Mouse (Mus musculus): Measurements from ENCODE around the gene Slc2a1. TPM values are rescaled to one million over a fixed set of nuclear protein-coding genes. Genes with fewer than 3 reads are reported as not detected.

The Slc2a1 gene
- polyA plus RNA-seq, 1 experiment from 2014 or later: 92.1 TPM

GRCm38 (mm10) chr4:119147347-119147746 lies 38.8 kb downstream of the Slc2a1 start:
- Histone ChIP-seq H3K27ac (no peak overlapping the region), H3K9me3 (ENCODE audit: control insufficient read depth, low read length) (no peaks in the 10 kb centered on the region), H3K4me3 (replicated peaks; ENCODE audit: low read length) (no peak overlapping the region), H3K36me3 (replicated peaks; ENCODE audit: control insufficient read depth, insufficient read depth) (no peaks in the 10 kb centered on the region), H3K4me1 (replicated peaks; ENCODE audit: control insufficient read depth, insufficient read depth, low read length) (no peaks in the 10 kb centered on the region), H3K27me3 (ENCODE audit: control insufficient read depth, insufficient read depth, low read length) (no peaks in the 10 kb centered on the region), H3K4me2 (replicated peaks) (no peak overlapping the region), H3K9ac (no peak overlapping the region)
- WGBS: 95% methylated on average over 5 of the region's 5 CpGs
- ATAC-seq (ENCODE audit: low FRiP score) (no peak), DNase-seq (ENCODE audit: low spot score) (no peak)

DNA sequence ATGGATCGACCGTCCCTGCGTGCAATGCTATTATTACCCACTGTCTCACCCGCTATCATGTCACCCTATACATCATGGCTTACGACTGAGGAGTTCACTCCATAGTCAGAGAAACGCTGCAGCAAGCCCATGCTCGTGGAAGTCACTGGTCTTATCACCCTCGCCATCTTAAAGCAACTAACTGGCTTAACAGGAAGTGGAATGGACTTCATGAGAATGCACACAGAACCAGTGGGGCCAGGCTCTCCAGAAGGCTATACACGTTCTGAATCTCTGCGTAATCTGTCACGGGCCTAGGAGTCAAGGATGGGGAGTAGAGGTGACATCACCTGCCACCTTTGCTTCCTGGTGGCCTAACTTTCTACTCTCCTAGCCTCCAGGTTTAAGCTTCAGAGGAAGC lies 40.2 kb downstream of the Slc2a1 start:
- Histone ChIP-seq H3K9ac (no peak overlapping the region), H3K4me2 (replicated peaks) (no peak overlapping the region), H3K9me3 (ENCODE audit: control insufficient read depth, low read length) (no peaks in the 10 kb centered on the region), H3K27ac (no peak overlapping the region), H3K27me3 (ENCODE audit: control insufficient read depth, insufficient read depth, low read length) (no peaks in the 10 kb centered on the region), H3K4me1 (replicated peaks; ENCODE audit: control insufficient read depth, insufficient read depth, low read length) (no peaks in the 10 kb centered on the region), H3K36me3 (replicated peaks; ENCODE audit: control insufficient read depth, insufficient read depth) (no peaks in the 10 kb centered on the region), H3K4me3 (replicated peaks; ENCODE audit: low read length) (no peak overlapping the region)
- WGBS: 88% methylated on average over 11 of the region's 11 CpGs
- ATAC-seq (ENCODE audit: low FRiP score) (no peak), DNase-seq (ENCODE audit: low spot score) (no peak)

- Histone ChIP-seq H3K27me3 (ENCODE audit: control insufficient read depth, insufficient read depth, low read length) (no peaks in the 10 kb centered on the region), H3K36me3 (replicated peaks; ENCODE audit: control insufficient read depth, insufficient read depth) (no peaks in the 10 kb centered on the region), H3K4me2 (replicated peaks) (no peak overlapping the region), H3K9ac (no peak overlapping the region), H3K4me3 (replicated peaks; ENCODE audit: low read length) (no peak overlapping the region), H3K27ac (no peak overlapping the region), H3K4me1 (replicated peaks; ENCODE audit: control insufficient read depth, insufficient read depth, low read length) (no peaks in the 10 kb centered on the region), H3K9me3 (ENCODE audit: control insufficient read depth, low read length) (no peaks in the 10 kb centered on the region)
- no peak for ATAC-seq (ENCODE audit: low FRiP score)
- 44% methylated on average over 2 of the region's 2 CpGs for WGBS
- no peak for DNase-seq (ENCODE audit: low spot score)
These were observed 48.7 kb downstream of the Slc2a1 start for GRCm38 (mm10) chr4:119157186-119157585.

- no peak for ATAC-seq (ENCODE audit: low FRiP score)
- no peaks in the 10 kb centered on the region for H3K27me3 ChIP-seq (ENCODE audit: control insufficient read depth, insufficient read depth, low read length)
- H3K4me3 ChIP-seq (replicated peaks; ENCODE audit: low read length): no peak overlapping the region
- no peaks in the 10 kb centered on the region for H3K4me1 ChIP-seq (replicated peaks; ENCODE audit: control insufficient read depth, insufficient read depth, low read length)
- DNase-seq (ENCODE audit: low spot score): no peak
- no peaks in the 10 kb centered on the region for H3K36me3 ChIP-seq (replicated peaks; ENCODE audit: control insufficient read depth, insufficient read depth)
- H3K9me3 ChIP-seq (ENCODE audit: control insufficient read depth, low read length): no peaks in the 10 kb centered on the region
- H3K9ac ChIP-seq: no peak overlapping the region
- H3K27ac ChIP-seq: no peak overlapping the region
- WGBS: 93% methylated on average over 5 of the region's 5 CpGs
- H3K4me2 ChIP-seq (replicated peaks): no peak overlapping the region
These were observed 49.4 kb downstream of the Slc2a1 start for GRCm38 (mm10) chr4:119157891-119158290.

GRCm38 (mm10) chr4:119161358-119161757 lies 52.8 kb downstream of the Slc2a1 start:
- Histone ChIP-seq H3K4me1 (replicated peaks; ENCODE audit: control insufficient read depth, insufficient read depth, low read length) (no peaks in the 10 kb centered on the region), H3K4me3 (replicated peaks; ENCODE audit: low read length) (no peak overlapping the region), H3K27ac (no peak overlapping the region), H3K27me3 (ENCODE audit: control insufficient read depth, insufficient read depth, low read length) (no peaks in the 10 kb centered on the region), H3K9me3 (ENCODE audit: control insufficient read depth, low read length) (no peaks in the 10 kb centered on the region), H3K36me3 (replicated peaks; ENCODE audit: control insufficient read depth, insufficient read depth) (no peaks in the 10 kb centered on the region), H3K4me2 (replicated peaks) (no peak overlapping the region), H3K9ac (no peak overlapping the region)
- ATAC-seq (ENCODE audit: low FRiP score) (no peak), DNase-seq (ENCODE audit: low spot score) (no peak)
- 79% methylated on average over 3 of the region's 3 CpGs for WGBS

- 80% methylated on average over 4 of the region's 4 CpGs for WGBS
- Histone ChIP-seq H3K4me2 (replicated peaks) (no peak overlapping the region), H3K36me3 (replicated peaks; ENCODE audit: control insufficient read depth, insufficient read depth) (no peaks in the 10 kb centered on the region), H3K4me3 (replicated peaks; ENCODE audit: low read length) (no peak overlapping the region), H3K27me3 (ENCODE audit: control insufficient read depth, insufficient read depth, low read length) (no peaks in the 10 kb centered on the region), H3K4me1 (replicated peaks; ENCODE audit: control insufficient read depth, insufficient read depth, low read length) (no peaks in the 10 kb centered on the region), H3K27ac (no peak overlapping the region), H3K9ac (no peak overlapping the region), H3K9me3 (ENCODE audit: control insufficient read depth, low read length) (no peaks in the 10 kb centered on the region)
- ATAC-seq (ENCODE audit: low FRiP score): no peak
- no peak for DNase-seq (ENCODE audit: low spot score)
These were observed 54.5 kb downstream of the Slc2a1 start for GRCm38 (mm10) chr4:119162990-119163389.

GRCm38 (mm10) chr4:119165916-119166315 lies 57.4 kb downstream of the Slc2a1 start:
- no peak overlapping the region for H3K9ac ChIP-seq
- no peak overlapping the region for H3K4me3 ChIP-seq (replicated peaks; ENCODE audit: low read length)
- H3K9me3 ChIP-seq (ENCODE audit: control insufficient read depth, low read length): no peaks in the 10 kb centered on the region
- 76% methylated on average over 7 of the region's 7 CpGs for WGBS
- H3K36me3 ChIP-seq (replicated peaks; ENCODE audit: control insufficient read depth, insufficient read depth): peaks cover 8% of the 10 kb centered on the region
- H3K4me1 ChIP-seq (replicated peaks; ENCODE audit: control insufficient read depth, insufficient read depth, low read length): no peaks in the 10 kb centered on the region
- ATAC-seq (ENCODE audit: low FRiP score) (no peak), DNase-seq (ENCODE audit: low spot score) (no peak)
- no peaks in the 10 kb centered on the region for H3K27me3 ChIP-seq (ENCODE audit: control insufficient read depth, insufficient read depth, low read length)
- no peak overlapping the region for H3K4me2 ChIP-seq (replicated peaks)
- H3K27ac ChIP-seq: no peak overlapping the region

DNA sequence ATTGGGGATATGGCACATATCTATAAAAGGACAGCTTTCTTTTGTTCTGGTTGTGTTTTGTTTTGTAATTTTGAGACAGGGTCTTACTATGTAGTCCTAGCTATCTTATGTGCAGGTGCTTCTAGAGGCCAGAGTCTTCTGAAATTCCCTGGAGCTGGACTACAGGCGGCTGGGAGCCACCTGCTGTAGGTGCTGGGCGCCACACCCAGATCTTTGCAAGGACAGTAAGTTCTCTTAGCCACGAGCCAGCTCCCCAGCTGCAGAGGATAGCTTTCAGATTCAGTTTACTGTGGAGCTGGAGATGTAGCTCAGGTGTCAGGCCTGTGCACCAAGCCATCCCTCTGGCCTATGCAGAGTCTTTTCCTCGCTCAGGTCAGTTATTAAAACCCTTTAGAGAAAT lies 58.6 kb downstream of the Slc2a1 start:
- DNase-seq (ENCODE audit: low spot score): no peak
- no peaks in the 10 kb centered on the region; the same call in 1 of the 2 replicates for H3K4me1 ChIP-seq (replicated peaks; ENCODE audit: control insufficient read depth, insufficient read depth, low read length)
- H3K9ac ChIP-seq: no peak overlapping the region
- no peak overlapping the region for H3K4me2 ChIP-seq (replicated peaks)
- no peak overlapping the region for H3K27ac ChIP-seq
- ATAC-seq (ENCODE audit: low FRiP score): no peak
- no peak overlapping the region for H3K4me3 ChIP-seq (replicated peaks; ENCODE audit: low read length)
- H3K27me3 ChIP-seq (ENCODE audit: control insufficient read depth, insufficient read depth, low read length): no peaks in the 10 kb centered on the region
- 93% methylated on average over 4 of the region's 4 CpGs for WGBS
- no peaks in the 10 kb centered on the region for H3K9me3 ChIP-seq (ENCODE audit: control insufficient read depth, low read length)
- H3K36me3 ChIP-seq (replicated peaks; ENCODE audit: control insufficient read depth, insufficient read depth): peaks cover 8% of the 10 kb centered on the region

DNA sequence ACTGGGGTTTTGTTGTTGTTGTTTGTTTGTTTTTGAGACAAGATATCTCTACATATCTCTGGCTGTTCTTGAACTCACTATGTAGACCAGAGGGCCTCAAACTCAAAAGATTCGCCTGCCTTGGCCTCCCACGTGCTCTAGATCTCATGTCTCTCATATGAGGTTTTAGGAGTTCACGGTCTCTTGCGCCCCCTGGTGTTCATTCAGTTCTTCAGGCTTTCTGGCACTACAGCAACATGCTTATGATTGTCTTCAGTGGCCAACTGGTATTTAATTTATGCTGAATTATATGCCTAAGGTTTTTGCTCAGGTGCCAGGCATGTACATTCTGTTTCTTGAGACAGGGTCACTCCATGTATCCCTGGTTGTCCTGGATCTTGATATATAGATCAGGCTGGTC lies 59.2 kb downstream of the Slc2a1 start:
- Histone ChIP-seq H3K27ac (no peak overlapping the region), H3K9ac (no peak overlapping the region), H3K4me2 (replicated peaks) (no peak overlapping the region), H3K9me3 (ENCODE audit: control insufficient read depth, low read length) (no peaks in the 10 kb centered on the region), H3K4me3 (replicated peaks; ENCODE audit: low read length) (no peak overlapping the region), H3K36me3 (replicated peaks; ENCODE audit: control insufficient read depth, insufficient read depth) (peaks cover 8% of the 10 kb centered on the region), H3K4me1 (replicated peaks; ENCODE audit: control insufficient read depth, insufficient read depth, low read length) (peaks cover 4% of the 10 kb centered on the region), H3K27me3 (ENCODE audit: control insufficient read depth, insufficient read depth, low read length) (no peaks in the 10 kb centered on the region)
- DNase-seq (ENCODE audit: low spot score) (peak; percentile 89), ATAC-seq (ENCODE audit: low FRiP score) (0 out of 2 replicates have a peak, but pooled peaks have one; percentile 48)
- 4% methylated on average over 4 of the region's 4 CpGs for WGBS

Measured in hindbrain, embryonic 14.5 days (tissue).